Mouse (Mus musculus): ENCODE data around the gene Prl2c3.
"Not testable (repeated sequence)": the region's sequence is repeated elsewhere in the genome, so short reads cannot be mapped to it uniquely, and the experiment has no call there.

Prl2c3 gene
- long read RNA-seq, experiment 1, result 0 reads
- long read RNA-seq, experiment 2, result 0 reads

DNA sequence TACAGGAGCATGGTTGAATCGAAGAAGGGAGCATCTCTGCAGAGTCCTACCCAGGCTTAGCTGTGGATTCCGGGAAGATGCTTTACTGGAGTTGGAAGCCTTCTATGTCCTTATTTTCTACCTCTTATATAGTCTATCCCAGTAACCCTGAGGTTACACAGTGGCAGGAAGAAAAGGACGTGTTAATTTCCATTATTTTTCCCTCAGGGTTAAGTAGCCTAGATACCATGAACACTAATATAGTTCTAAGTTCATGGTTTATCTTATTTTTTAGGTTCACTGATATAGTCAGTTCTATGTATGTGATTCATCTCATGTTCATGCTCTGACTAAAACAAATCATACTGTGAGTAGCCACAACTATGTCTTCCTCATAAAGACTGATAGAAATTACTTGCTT is at the start of gene Prl2c3:
Gene Prl2c3 (minus strand): TSS at position 101 of the 400 bp plus-strand sequence.
- intact Hi-C loops (cut with DNase I), result not testable (repeated sequence)

DNA sequence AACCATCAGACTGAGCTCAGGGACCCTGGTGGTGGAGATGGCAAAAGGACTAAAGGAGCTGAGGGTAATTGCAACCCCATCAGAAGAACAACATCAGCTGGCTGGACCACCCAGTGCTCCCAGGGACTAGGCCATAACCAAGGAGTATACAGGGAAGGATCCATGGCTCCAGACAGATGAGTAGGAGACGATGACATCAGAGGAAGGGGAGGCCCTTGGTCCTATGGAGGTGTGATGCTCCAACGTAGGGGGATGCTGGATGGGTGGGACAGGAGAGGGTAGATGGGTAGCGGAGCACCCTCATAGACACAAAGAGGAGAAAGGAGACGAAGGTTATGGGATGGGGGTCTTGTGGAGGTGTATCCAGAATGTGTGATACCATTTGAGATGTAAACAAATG is 48.4 kb upstream of the Prl2c3 start:
- intact Hi-C loops (cut with DNase I), result not testable (repeated sequence)

DNA sequence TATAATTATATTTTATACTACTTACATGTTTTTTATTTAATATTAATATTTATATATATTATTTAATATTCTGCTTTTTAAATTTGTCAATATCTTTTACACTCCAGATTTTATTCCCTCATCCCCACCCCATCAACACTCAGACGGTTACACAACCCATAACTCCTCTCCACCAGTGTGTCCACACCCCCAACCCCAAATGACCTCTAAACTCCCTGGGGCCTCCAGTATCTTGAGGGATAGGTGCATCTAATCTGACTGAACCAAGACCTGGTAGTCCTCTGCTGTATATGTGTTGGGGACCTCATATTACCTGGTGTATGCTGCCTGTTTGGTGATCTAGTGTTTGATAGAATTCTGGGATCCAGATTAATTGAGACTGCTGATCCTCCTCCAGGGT is 44.8 kb upstream of the Prl2c3 start:
- intact Hi-C loops (cut with DNase I), result not testable (repeated sequence)

DNA sequence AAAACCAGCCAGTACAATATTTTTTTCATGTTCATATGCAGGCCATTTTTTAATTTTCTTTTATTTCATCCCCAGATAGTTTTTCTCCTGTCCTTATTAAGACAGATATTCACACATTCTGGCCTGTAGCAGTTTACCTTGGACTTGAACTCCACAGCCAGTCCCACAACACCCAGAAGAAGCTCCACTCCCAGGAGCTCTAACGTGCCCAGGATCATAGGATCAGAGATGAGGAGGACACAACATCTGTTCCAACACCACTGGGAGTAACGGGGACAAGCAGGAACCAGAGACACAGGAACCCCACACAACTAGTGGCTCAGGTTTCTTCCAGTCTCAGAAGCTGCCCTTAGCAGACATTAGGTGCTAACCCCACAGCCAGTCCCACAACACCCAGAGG is 37.7 kb upstream of the Prl2c3 start:
- intact Hi-C loops (cut with DNase I), result not testable (repeated sequence)

DNA sequence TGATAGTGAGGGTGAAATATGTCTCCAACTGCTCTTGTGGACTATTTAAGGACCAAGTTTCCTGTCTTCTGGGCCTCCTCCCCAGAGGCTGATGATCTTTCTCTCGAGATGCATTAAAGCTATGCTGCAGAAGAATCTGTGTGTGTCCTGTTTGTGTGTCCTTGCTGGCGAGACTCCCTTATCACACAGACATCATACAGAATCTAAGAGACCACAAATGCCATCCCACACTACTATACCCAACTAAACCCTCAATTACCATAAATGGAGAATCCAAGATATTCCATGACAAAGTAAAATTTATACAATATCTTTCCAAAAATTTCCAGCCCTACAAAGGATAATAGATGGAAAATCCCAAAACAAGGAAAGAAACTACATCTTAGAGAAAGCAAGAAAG is 31.9 kb upstream of the Prl2c3 start:
- intact Hi-C loops (cut with DNase I), result no loop called here

DNA sequence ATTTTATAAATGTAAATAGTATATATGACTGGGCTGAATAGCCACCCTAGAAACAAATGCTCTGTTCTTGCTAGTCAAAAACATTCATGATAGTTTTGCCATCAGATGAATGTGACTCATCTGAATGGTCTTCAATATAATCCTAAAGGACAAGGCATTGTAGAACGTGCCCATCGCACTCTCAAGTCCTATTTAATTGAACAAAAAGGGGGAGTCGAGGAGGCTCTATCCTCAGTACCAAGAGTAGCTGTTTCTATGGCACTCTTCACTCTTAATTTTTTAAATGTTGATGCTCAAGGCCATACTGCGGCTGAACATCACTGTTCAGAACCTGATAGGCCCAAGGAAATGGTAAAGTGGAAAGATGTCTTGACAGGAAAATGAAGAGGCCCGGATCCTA is 29.2 kb upstream of the Prl2c3 start:
- intact Hi-C loops (cut with DNase I), result no loop called here

DNA sequence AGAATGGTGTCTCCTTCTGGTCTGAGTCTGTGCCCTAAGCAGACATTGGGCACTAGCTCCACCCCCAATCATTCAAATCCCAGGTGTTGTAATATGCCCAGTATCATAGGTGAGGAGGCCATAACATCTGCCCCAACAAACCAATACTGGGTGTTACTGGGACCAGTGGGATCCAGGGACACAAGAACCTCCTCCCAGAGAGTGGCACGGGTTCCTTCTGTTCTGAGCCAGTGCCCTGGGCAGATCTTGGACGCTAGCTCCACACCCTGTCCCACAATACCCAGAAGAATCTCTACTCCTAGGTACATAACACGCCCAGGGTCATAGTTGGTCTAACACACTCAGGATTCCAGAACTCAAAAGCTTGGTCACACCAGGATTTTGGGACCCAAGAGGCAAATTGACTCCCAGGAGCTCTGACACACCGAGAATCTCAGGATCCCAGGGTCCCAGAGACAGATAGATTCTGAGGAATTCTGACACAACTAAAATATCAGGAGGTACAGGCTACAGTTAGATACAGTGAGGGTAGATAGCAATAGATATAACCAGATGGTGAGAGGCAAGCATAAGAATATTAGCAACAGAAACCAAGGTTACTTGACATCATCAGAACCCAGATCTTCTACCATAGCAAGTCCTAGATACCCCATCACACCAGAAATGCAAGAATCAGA is 24.8 kb upstream of the Prl2c3 start:
- intact Hi-C loops (cut with DNase I), result not testable (repeated sequence)

DNA sequence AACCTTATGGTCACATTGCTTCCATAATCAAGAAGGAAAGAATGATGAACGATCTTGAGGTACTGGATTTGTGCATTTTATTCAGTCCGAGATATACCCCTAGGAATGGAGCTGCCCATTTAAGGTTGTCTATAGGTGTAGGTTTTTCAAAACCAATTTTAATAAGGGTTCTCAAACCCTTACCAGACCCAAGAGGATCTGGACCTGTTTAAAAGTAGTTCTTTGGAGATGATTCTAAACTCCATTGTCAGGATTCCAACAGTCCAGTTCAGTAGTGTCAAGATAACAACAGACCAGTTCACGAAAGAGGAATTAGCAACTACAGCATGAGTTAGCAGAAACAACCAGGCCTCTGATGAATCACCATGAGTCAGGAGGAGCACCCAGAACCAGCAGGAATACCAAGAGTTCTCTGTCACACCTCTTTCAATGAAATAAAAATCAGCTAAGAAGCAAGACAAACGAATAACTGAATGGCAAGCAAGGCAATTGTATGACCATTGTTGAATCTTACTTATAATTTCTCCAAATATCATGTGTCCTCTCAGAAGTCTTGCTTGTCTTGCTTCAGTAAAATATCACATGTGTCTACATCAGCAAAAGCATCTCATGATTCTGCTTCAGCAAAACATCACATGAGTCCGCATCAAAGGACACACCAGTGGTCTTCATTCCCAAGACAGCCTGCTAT is 14.0 kb upstream of the Prl2c3 start:
- intact Hi-C loops (cut with DNase I), result not testable (repeated sequence)

DNA sequence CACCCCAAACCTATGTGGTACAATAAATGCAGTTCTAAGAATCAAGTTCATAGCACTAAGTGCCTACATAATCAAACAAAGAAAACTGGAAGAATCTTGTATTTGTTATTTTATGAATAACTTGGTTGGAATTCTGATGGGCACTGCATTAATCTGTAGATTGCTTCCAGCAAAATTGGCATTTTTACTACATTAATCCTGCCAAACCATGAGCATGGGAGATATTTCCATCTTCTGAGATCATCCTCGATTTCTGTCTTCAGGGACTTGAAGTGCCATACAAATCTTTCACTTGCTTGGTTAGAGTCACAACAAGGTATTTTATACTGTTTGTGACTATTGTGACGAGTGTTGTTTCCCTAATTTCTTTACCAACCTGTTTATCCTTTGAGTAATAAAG is 9.7 kb upstream of the Prl2c3 start:
- intact Hi-C loops (cut with DNase I), result no loop called here

DNA sequence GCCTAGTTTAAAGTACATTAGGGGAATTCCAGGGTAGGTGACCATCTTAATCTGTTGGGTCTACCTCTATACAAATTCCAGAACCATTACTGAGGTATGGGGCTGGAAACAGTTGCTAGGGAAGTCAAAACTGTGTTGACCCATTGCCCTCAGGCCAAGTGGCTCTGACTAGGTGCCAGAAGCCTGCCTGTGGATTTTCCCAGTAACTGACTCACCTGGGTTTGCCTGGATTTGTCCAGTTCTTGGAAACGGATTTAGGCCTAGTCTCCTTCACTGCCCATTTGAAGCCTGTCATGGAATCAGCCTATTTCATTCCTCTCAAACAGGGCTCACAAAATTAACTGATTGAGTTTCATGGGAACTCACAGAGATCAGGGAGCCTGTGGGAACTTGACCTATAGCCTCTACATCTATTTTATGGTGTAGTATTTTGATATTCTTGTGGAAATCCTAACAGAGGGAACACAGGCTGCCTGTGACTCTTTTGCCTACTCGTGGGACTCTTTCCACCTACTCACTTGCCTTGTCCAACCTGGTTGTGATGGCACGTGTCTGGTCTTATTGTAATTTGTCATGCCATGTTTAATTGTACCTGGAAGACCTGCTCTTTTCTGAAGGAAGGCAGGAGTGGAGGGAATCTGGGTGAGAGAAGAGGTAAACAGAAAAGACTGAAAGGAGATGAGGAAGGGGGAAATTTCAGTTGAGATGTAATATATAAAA is 9.1 kb upstream of the Prl2c3 start:
- intact Hi-C loops (cut with DNase I), result not testable (repeated sequence)

DNA sequence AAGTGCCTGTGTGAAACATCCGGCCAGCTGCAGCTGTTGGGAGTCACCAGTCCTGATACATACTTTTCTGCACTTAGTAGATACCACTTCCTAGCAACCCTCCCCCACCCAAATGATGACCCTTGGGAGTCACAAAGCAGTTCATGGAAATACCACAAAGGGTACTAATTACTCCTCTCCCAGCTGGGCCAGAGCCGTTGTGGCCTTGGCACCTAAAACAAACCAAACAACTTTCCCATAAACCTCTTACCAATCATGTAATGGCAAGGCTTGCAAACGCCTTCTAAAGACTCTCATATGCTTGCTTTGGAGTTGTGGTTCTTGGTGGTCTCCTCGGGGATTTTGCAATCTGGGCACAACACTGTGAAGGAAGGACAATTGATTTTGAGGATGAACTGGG is 6.6 kb upstream of the Prl2c3 start:
- intact Hi-C loops (cut with DNase I), result not testable (repeated sequence)

DNA sequence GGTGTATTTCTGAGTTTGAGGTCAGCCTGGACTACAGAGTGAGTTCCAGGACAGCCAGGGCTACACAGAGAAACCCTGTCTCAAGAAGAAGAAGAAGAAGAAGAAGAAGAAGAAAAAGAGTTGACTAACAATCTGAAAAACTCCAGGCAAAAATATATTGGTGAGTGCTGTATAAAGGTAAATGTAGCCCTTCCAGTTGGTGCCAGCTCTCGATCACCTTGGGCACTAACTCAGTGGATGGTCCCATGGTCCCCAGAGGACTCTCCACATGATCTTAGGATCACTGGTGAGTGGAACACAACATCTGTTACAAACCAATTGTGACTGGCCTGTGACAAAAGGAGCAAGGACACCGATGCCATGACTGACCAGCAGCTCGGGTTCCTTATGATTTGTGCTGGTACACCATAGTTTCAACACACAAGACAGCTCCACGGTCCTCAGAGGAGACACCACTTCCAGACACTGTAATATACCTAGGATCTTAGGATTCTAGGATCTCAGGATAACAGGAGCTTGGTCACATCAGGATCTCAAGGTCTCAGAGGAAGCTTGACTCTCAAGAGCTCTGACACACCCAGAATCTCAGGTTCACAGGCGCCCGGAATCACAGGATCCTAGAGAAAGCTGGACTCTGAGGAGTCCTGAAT is 30.3 kb downstream of the Prl2c3 start:
- intact Hi-C loops (cut with DNase I), result not testable (repeated sequence)

Data from adrenal gland (tissue).